Mouse (Mus musculus) Patski (cell line): ENCODE results near the gene Tnfaip8l3. TPM values are rescaled to one million over a fixed set of nuclear protein-coding genes. Genes with fewer than 3 reads are reported as not detected.

ENCODE experiments used
- ATAC-seq: fragments of 100-300 bp; one replicate; pipeline ENCODE4 v1.8.0; 2021
- CTCF ChIA-PET: fragments of 350-600 bp; sonication (Branson Sonifier 250); formaldehyde crosslinking; loops from one replicate; lab custom pipeline; 2022; ENCODE audit warnings: inconsistent platforms; lab: Charles Lee
- POLR2A ChIA-PET: fragments of 350-600 bp; sonication (Branson Sonifier 250); formaldehyde crosslinking; loops from one replicate; lab custom pipeline; 2022; ENCODE audit warnings: antibody characterized with exemption, inconsistent platforms; lab: Charles Lee
- DNase-seq: peaks from one replicate; pipeline ENCODE4 v3.0.0-alpha.2; 2011; ENCODE audit warnings: low read depth, low spot score
- H3K27me3 ChIP-seq: fragments of 371-371 bp; one replicate; pipeline ENCODE4 v1.5.1; 2021
- CTCF ChIP-seq: fragments of 100-300 bp; IDR thresholded peaks from one replicate; pipeline ENCODE4 v1.5.1; 2021
- in situ Hi-C: fragments of 300-500 bp; cut with MboI; formaldehyde crosslinking; loops from 3 replicates; pipeline ENCODE4 v1.11.1; 2018; ENCODE audit warnings: low pct_unique_long_range_greater_than_20kb, mixed read lengths
- polyA plus RNA-seq: library from polyadenylated mRNA; unstranded; gene quantifications from one replicate; pipeline ENCODE4 v1.2.3, GENCODE M21; 2021

Gene Tnfaip8l3
- polyA plus RNA-seq: not detected

DNA sequence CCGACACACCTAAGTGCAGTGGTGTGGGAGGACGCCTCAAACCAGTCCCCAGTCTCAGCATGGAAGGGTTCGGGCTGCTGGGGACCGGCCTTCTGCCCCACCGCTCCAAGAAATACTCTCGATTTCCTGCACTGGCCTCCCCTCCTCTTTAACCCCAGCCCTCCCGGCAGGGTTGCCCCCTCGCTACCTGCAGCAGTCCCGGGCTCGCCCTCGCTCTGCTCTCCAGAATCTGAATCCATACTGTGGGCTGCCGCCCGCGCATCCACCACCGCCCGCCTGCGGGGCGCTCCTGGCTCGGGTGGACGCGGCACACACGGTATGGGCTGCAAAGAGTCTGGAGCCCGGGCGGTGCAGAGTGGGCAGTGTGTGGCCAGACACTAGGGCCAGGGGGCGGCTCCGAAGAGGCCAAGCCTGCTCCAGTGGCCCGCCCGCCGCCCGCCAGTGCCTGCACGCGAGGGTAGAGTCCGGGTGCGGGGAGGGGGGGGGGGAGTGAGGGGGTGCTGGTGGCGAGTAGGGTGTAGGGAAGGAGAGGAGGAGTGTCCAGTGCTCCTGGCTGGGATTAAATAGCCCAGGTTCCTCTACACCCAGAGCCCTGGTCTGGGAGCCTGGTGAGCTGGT is at the start of gene Tnfaip8l3:
TSS of gene Tnfaip8l3 (minus strand) at position 357 of the 618 bp plus-strand sequence.
- DNase-seq: no peak
- in situ Hi-C loops: no loop called here
- ChIA-PET POLR2A (no interaction called here), CTCF (no interaction called here)
- no peak for TF ChIP-seq CTCF
- H3K27me3 ChIP-seq: peaks cover 71% of the 10 kb centered on the region
- ATAC-seq: peak; percentile 52

DNA sequence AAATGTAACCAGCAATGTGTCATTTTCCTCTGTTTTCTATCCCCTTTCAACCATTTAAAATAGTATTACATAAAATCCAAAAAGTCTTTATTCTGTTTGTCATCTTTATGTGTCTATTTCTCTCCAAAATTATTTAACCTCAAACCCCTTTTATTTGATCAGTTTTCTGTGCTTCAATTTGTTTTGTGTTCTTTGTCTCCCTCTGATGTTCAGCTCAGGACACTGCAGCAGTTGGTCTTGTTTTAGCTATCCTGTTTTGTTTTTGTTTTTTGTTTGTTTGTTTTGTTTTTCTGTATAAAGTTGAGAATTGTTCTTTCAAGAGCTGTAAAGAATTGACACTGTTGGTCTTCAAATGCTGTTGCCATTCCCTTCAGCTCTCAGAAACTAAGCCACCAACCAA is 44.5 kb upstream of the Tnfaip8l3 start:
- DNase-seq: no peak
- POLR2A ChIA-PET: no interaction called here

DNA sequence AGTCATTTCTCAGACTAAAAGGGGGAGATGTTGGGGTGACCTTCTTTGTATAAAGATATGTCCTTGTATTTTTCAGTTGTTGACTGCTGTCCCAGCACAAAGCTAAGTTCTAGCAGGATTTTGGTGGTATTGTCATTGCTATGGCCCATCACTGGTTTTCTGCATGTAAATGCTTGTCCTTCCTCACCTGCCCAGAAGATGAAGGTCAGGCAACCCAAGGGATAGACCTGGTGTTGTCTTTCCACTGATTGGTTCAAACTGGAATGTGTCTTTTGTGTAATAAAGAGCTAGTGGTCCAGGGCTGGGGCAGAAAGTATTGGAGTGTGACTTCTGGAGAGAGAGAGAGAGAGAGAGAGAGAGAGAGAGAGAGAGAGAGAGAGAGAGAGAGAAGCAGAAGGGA is 30.4 kb upstream of the Tnfaip8l3 start:
- ChIA-PET CTCF (no interaction called here), POLR2A (no interaction called here)
- TF ChIP-seq CTCF: no peak
- no peak for ATAC-seq
- peaks cover 49% of the 10 kb centered on the region for H3K27me3 ChIP-seq
- in situ Hi-C loops: no loop called here
- no peak for DNase-seq

More for the DNA sequence above, 44.5 kb upstream of the Tnfaip8l3 start:
- peak; percentile 59 for TF ChIP-seq CTCF
- in situ Hi-C loops: loop anchor here (5.0 to 10.0 kb wide), 2 partner anchors 120 to 218 kb away; no protein-coding TSS in a partner anchor
- H3K27me3 ChIP-seq: peaks cover 34% of the 10 kb centered on the region
- CTCF ChIA-PET: interaction anchor here (0.7 to 1.5 kb wide), 2 partner anchors 10 to 41 kb away, joined by 3 read pairs; no protein-coding TSS in a partner anchor
- no peak for ATAC-seq

DNA sequence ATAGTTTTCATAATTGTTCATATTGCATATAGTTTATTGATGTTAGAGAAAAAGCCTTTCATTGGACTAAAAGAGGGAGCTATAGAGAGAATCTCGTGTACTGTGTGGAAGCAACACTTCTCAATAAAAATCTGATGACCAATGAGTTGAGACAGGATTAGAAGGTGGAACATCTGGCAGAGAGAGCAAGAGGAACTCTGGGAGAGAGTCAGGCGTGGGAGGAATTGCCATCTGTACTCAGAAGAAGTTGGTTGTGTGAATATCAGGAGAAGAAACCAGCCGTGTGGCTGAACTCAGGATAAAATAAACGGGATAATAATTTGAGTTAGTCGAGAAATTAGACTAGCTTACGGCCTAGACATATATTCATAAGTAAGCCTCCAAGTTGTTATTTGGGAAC is 28.9 kb upstream of the Tnfaip8l3 start:
- ChIA-PET POLR2A (no interaction called here), CTCF (interaction anchor here (1.6 kb wide), 1 partner anchor 12 kb away, joined by 3 read pairs; no protein-coding TSS in a partner anchor)
- peaks cover 47% of the 10 kb centered on the region for H3K27me3 ChIP-seq
- no peak for TF ChIP-seq CTCF
- ATAC-seq (no peak), DNase-seq (no peak)
- in situ Hi-C loops: no loop called here

DNA sequence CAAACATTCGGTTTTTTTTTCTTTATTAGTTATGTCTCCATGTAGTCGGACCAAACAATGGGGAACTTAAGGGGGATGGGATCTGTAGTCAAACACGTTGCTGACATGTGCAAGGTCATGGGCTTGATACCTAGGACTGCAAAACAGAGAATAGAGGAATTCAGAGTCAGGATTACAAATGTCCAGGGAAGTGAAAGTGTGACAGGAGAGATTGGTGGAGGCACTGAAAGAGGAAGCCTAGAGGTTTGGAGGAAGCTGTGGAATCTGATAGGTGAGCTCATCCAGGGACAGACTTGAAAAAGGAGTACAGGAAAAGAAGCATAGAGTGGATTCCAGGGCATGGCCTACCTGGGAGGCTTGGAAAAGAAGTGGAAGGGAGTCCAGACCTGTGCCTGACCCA is 16.1 kb upstream of the Tnfaip8l3 start:
- ATAC-seq (no peak), DNase-seq (no peak)
- TF ChIP-seq CTCF: no peak
- in situ Hi-C loops: no loop called here
- ChIA-PET POLR2A (no interaction called here), CTCF (interaction anchor here (1.6 kb wide), 1 partner anchor 11 kb away, joined by 4 read pairs; no protein-coding TSS in a partner anchor)
- peaks cover 25% of the 10 kb centered on the region for H3K27me3 ChIP-seq

DNA sequence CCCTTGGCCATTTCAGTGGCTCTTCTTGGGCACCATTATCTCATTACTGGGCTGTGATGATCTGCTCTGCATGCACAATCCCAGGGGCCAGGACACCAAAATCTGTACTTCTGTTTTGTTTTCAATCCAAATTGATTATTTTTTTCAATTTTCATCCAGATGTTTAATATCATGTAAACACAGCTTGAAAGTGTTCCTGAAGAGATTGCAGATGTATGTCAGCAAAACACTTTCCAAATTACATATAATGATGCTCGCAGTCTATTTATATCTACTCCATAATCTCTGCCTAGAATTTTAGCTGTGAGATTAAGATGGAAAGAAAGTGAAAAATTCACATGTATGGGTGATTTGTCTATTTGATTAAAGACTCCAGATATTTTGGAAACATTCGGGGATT is 9.6 kb upstream of the Tnfaip8l3 start:
- in situ Hi-C loops: no loop called here
- no peak for TF ChIP-seq CTCF
- peaks cover 62% of the 10 kb centered on the region for H3K27me3 ChIP-seq

DNA sequence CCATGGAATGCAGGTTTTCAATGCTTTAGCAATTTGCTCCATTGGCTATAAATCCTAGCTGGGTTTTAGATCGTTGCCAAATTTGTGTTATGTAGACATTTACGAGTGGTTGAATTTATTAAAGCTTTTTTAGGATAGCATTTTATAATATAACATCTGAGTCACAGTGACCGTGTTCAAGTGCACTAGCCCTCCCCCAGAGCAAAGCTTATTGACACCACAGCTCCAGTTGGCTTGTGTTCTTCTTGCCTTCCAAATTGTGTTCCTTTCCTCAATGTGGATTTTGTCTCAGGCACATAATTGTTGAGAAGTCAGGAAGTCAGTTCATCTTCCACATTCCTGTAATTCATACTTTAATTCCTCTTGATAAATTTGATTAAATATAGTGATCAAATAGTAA is 6.7 kb upstream of the Tnfaip8l3 start:
- in situ Hi-C loops: no loop called here
- ATAC-seq (no peak), DNase-seq (no peak)
- POLR2A ChIA-PET: no interaction called here
- H3K27me3 ChIP-seq: peaks cover 57% of the 10 kb centered on the region
- CTCF ChIA-PET: no interaction called here
- no peak for TF ChIP-seq CTCF

More for the DNA sequence above, 9.6 kb upstream of the Tnfaip8l3 start:
- ATAC-seq (no peak), DNase-seq (no peak)
- POLR2A ChIA-PET: no interaction called here
- CTCF ChIA-PET: no interaction called here

DNA sequence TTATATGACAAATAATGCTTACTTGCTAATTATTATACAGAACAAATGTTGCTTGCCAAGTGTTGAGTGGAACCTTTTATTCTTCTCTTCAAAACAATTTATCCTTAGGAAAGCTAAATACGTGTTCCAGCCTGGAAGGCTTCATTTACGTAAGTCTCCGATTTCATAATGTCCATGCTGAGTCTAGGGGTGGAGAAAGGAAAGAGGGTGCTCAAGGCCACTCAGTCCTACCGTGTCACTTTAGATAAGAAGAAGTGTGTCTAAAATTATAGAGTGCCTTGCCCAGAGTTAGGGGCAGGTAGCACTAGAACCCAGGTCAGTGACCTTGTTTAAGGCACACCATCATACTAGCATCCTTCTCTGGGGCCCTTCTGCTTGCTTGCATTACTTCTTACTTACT is 5.5 kb upstream of the Tnfaip8l3 start:
- in situ Hi-C loops: no loop called here
- TF ChIP-seq CTCF: no peak
- H3K27me3 ChIP-seq: peaks cover 60% of the 10 kb centered on the region
- no peak for DNase-seq
- ATAC-seq: no peak
- ChIA-PET CTCF (no interaction called here), POLR2A (no interaction called here)

DNA sequence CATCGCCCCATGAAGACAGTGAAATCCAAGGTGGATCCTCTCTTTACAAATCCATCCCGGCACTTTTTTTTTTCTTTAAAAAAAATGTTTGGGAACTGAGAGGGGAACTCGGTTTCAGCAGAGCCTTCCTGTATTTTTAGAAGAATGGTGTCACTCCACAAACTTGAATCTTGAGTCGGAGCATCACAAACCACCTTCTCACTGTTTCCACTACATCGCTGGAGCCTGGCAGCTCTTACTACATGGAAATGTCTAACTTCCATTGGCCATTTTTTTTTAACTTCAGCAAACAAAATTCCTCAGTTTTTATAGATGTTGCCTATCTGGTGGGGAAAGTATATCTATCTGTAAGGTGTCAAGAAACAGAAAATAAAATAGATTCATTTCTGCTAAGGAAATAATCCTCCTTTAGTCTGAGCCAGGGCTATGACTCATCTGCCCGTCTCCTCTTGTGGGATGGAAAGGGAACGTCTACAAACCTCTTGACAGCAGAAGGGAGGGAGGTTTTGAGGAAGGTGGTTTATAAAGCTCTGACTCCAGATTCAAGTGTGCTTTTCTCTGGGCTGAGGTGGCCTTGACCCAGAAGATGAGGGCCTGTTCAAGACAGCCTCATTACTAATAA is 3.4 kb upstream of the Tnfaip8l3 start:
- in situ Hi-C loops: no loop called here
- ChIA-PET CTCF (interaction anchor here (1.1 kb wide), 1 partner anchor 41 kb away, joined by 3 read pairs; no protein-coding TSS in a partner anchor), POLR2A (no interaction called here)
- peaks cover 76% of the 10 kb centered on the region for H3K27me3 ChIP-seq
- ATAC-seq (no peak), DNase-seq (no peak)
- TF ChIP-seq CTCF: no peak

DNA sequence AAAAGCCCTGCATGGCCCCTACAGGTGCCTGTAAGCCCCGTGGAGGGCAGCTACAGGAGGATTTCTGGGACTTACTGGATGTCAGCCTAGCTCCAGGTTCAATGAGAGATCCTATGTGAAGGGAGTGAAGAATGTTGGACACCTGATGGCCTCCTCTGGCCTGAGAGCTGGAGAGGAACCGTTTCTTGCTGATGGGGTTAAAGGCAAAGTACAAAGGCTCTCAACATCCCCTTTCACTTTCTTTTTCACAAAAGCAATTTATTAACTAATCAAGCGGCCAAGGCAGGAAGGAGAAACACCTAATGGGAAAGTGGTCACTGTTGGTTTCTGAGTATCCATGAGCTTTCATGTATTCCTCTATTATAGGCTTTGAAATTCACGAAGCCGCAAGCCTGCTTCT is 1.0 kb upstream of the Tnfaip8l3 start:
- CTCF ChIA-PET: no interaction called here
- ATAC-seq (no peak), DNase-seq (no peak)
- in situ Hi-C loops: no loop called here
- POLR2A ChIA-PET: no interaction called here
- TF ChIP-seq CTCF: no peak
- peaks cover 79% of the 10 kb centered on the region for H3K27me3 ChIP-seq

DNA sequence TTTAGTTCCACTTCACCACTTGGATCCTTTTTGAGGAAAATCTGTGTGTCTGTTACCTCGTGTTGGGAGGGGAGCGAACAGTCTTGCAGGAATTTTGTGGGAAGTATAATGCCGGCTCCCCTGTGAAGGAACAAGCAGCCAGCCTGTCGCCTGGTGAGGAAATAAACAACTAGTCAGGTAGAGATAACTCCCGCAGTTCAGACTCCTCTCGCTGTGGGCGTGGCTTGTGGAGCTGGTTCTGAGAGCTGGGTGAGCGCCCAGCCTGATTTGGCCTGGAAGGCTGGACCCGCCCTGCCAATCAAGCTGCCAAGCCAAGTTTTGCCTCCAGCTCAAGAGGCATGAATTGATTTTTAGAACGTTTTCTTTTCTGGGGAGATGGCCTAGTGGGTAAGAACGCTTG is 589 bp upstream of the Tnfaip8l3 start:
- in situ Hi-C loops: no loop called here
- POLR2A ChIA-PET: no interaction called here
- CTCF ChIA-PET: no interaction called here
- H3K27me3 ChIP-seq: peaks cover 78% of the 10 kb centered on the region
- no peak for TF ChIP-seq CTCF
- DNase-seq (no peak), ATAC-seq (peak; percentile 25)
